Mouse (Mus musculus): ENCODE measurements around the gene Yod1.

Yod1 gene

GRCm38 (mm10) chr1:130770981-130771494 lies 53.9 kb downstream of the Yod1 start:
- DNase-seq = no peak

Measured in heart, adult 11 months (tissue).